Mouse (Mus musculus) right cerebral cortex, postnatal 14 days (tissue): ENCODE results near the gene Gins1.
"Not testable (repeated sequence)": the region's sequence is repeated elsewhere in the genome, so short reads cannot be mapped to it uniquely, and the experiment has no call there.

ENCODE experiments used
- DNase-seq: peaks from one replicate; pipeline ENCODE4 v3.0.0; 2022

The Gins1 gene

GRCm38 (mm10) chr2:150904936-150905450 is at the start of gene Gins1:
TSS of gene Gins1 (plus strand) at chr2:150905400.
- no peak for DNase-seq

GRCm38 (mm10) chr2:150858724-150859487 is 46.3 kb upstream of the Gins1 start:
- no peak for DNase-seq

- no peak for DNase-seq
Observed at GRCm38 (mm10) chr2:150859709-150860470, 45.3 kb upstream of the Gins1 start.

GRCm38 (mm10) chr2:150861128-150861527 is 44.1 kb upstream of the Gins1 start:
- DNase-seq, result no peak

GRCm38 (mm10) chr2:150867021-150867420 is 38.2 kb upstream of the Gins1 start:
- no peak for DNase-seq

- no peak for DNase-seq
Observed at GRCm38 (mm10) chr2:150869446-150869845, 35.8 kb upstream of the Gins1 start.

GRCm38 (mm10) chr2:150874508-150874907 is 30.7 kb upstream of the Gins1 start:
- no peak for DNase-seq

- no peak for DNase-seq
Observed at GRCm38 (mm10) chr2:150875226-150875625, 30.0 kb upstream of the Gins1 start.

GRCm38 (mm10) chr2:150877561-150877960 is 27.6 kb upstream of the Gins1 start:
- no peak for DNase-seq

GRCm38 (mm10) chr2:150884075-150884778 is 21.0 kb upstream of the Gins1 start:
- no peak for DNase-seq

- DNase-seq, result no peak
Observed at GRCm38 (mm10) chr2:150884779-150885110, 20.5 kb upstream of the Gins1 start.

- DNase-seq, result no peak
Observed at GRCm38 (mm10) chr2:150885814-150886213, 19.4 kb upstream of the Gins1 start.

- no peak for DNase-seq
Observed at GRCm38 (mm10) chr2:150886315-150886714, 18.9 kb upstream of the Gins1 start.

- no peak for DNase-seq
Observed at GRCm38 (mm10) chr2:150887370-150887769, 17.8 kb upstream of the Gins1 start.

- no peak for DNase-seq
Observed at GRCm38 (mm10) chr2:150894617-150895267, 10.5 kb upstream of the Gins1 start.

GRCm38 (mm10) chr2:150895691-150896252 is 9.4 kb upstream of the Gins1 start:
- DNase-seq, result no peak

- no peak for DNase-seq
Observed at GRCm38 (mm10) chr2:150900341-150900740, 4.9 kb upstream of the Gins1 start.

GRCm38 (mm10) chr2:150902347-150902746 is 2.9 kb upstream of the Gins1 start:
- no peak for DNase-seq

GRCm38 (mm10) chr2:150904272-150904935 is 796 bp upstream of the Gins1 start, which contains the start of gene Abhd12:
TSS of gene Abhd12 (minus strand) at chr2:150904741.
- DNase-seq, result peak; percentile 98

- DNase-seq, result not testable (repeated sequence)
Observed at GRCm38 (mm10) chr2:150908881-150909280, 3.7 kb downstream of the Gins1 start.

- peak; percentile 84 for DNase-seq
Observed at GRCm38 (mm10) chr2:150909429-150910039, 4.3 kb downstream of the Gins1 start.
